Mouse (Mus musculus): ENCODE measurements around the gene Gm49416. TPM values are rescaled to one million over a fixed set of nuclear protein-coding genes. Genes with fewer than 3 reads are reported as not detected.

The Gm49416 gene
- polyA plus RNA-seq, 2 experiments, result not detected

GRCm38 (mm10) chr19:8898576-8898975 lies 9.8 kb downstream of the Gm49416 start:
- no peaks in the 10 kb centered on the region for H3K27me3 ChIP-seq (ENCODE audit: control insufficient read depth, insufficient read depth, low read length)
- peak overlapping the region; percentile 91 for H3K9ac ChIP-seq (ENCODE audit: low read depth, low read length, severe bottlenecking)
- H3K9me3 ChIP-seq (ENCODE audit: control insufficient read depth, low read length), result no peaks in the 10 kb centered on the region
- H3K4me3 ChIP-seq (replicated peaks; ENCODE audit: low read length), result peak overlapping the region; percentile 95
- DNase-seq (ENCODE audit: low spot score) (no peak), ATAC-seq (ENCODE audit: low FRiP score, low read depth) (no peak)
- WGBS, result 3% methylated on average over 13 of the region's 13 CpGs
- H3K4me2 ChIP-seq (replicated peaks; ENCODE audit: low read depth, low read length, severe bottlenecking), result peak overlapping the region; percentile 86
- peak overlapping the region; percentile 78 for H3K27ac ChIP-seq (replicated peaks; ENCODE audit: low read depth, low read length)
- no peak for TF ChIP-seq POLR2A (IDR thresholded peaks at IDR 0.05; ENCODE audit: borderline replicate concordance, extremely low read depth, insufficient read depth, insufficient read length)
- H3K36me3 ChIP-seq (ENCODE audit: control insufficient read depth, insufficient read depth, low read length), result peaks cover 47% of the 10 kb centered on the region
- peaks cover 16% of the 10 kb centered on the region for H3K4me1 ChIP-seq (ENCODE audit: control insufficient read depth, insufficient read depth, low read length)

GRCm38 (mm10) chr19:8899079-8899478 lies 10.4 kb downstream of the Gm49416 start:
- Histone ChIP-seq H3K36me3 (ENCODE audit: control insufficient read depth, insufficient read depth, low read length) (peaks cover 52% of the 10 kb centered on the region), H3K27me3 (ENCODE audit: control insufficient read depth, insufficient read depth, low read length) (no peaks in the 10 kb centered on the region), H3K9ac (ENCODE audit: low read depth, low read length, severe bottlenecking) (peak overlapping the region; percentile 91), H3K4me2 (replicated peaks; ENCODE audit: low read depth, low read length, severe bottlenecking) (peak overlapping the region; percentile 86), H3K27ac (replicated peaks; ENCODE audit: low read depth, low read length) (0 out of 2 replicates have a peak overlapping the region, but pooled peaks have one; percentile 78), H3K9me3 (ENCODE audit: control insufficient read depth, low read length) (no peaks in the 10 kb centered on the region), H3K4me3 (replicated peaks; ENCODE audit: low read length) (peak overlapping the region; percentile 95), H3K4me1 (ENCODE audit: control insufficient read depth, insufficient read depth, low read length) (peaks cover 13% of the 10 kb centered on the region)
- DNase-seq (ENCODE audit: low spot score) (no peak), ATAC-seq (ENCODE audit: low FRiP score, low read depth) (no peak)
- WGBS, result 25% methylated on average over 3 of the region's 3 CpGs
- no peak for TF ChIP-seq POLR2A (IDR thresholded peaks at IDR 0.05; ENCODE audit: borderline replicate concordance, extremely low read depth, insufficient read depth, insufficient read length)

- Histone ChIP-seq H3K27me3 (ENCODE audit: control insufficient read depth, insufficient read depth, low read length) (no peaks in the 10 kb centered on the region), H3K4me1 (ENCODE audit: control insufficient read depth, insufficient read depth, low read length) (peaks cover 8% of the 10 kb centered on the region), H3K9me3 (ENCODE audit: control insufficient read depth, low read length) (no peaks in the 10 kb centered on the region), H3K9ac (ENCODE audit: low read depth, low read length, severe bottlenecking) (no peak overlapping the region), H3K4me2 (replicated peaks; ENCODE audit: low read depth, low read length, severe bottlenecking) (no peak overlapping the region), H3K4me3 (replicated peaks; ENCODE audit: low read length) (no peak overlapping the region), H3K27ac (replicated peaks; ENCODE audit: low read depth, low read length) (no peak overlapping the region), H3K36me3 (ENCODE audit: control insufficient read depth, insufficient read depth, low read length) (peaks cover 66% of the 10 kb centered on the region)
- no peak for TF ChIP-seq POLR2A (IDR thresholded peaks at IDR 0.05; ENCODE audit: borderline replicate concordance, extremely low read depth, insufficient read depth, insufficient read length)
- no peak for ATAC-seq (ENCODE audit: low FRiP score, low read depth)
- no peak for DNase-seq (ENCODE audit: low spot score)
- WGBS, result 95% methylated on average over 5 of the region's 5 CpGs
Measured at GRCm38 (mm10) chr19:8903412-8903811, 14.7 kb downstream of the Gm49416 start.

DNA sequence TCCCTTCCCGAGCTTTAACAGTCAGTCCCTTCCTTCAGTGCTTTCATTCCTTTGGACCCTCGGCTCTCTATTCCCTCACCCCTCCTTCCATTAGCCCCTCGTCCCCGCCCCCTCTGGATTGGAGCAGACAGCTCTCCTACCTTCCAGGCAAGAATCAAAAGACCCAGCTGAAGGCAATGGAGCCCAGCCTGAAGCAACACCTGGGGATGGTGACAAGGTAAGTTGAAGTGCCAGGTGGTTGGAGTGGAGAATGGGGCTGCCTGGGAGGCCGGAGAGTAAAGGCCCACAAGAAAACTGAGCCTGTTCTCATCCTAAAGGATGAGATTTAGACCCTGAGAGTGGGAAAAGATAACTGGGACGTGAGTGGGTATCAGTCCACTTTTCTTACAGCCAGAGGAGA lies 19.8 kb downstream of the Gm49416 start:
- Histone ChIP-seq H3K27ac (replicated peaks; ENCODE audit: low read depth, low read length) (no peak overlapping the region), H3K4me3 (replicated peaks; ENCODE audit: low read length) (no peak overlapping the region), H3K27me3 (ENCODE audit: control insufficient read depth, insufficient read depth, low read length) (no peaks in the 10 kb centered on the region), H3K9me3 (ENCODE audit: control insufficient read depth, low read length) (no peaks in the 10 kb centered on the region), H3K4me1 (ENCODE audit: control insufficient read depth, insufficient read depth, low read length) (no peaks in the 10 kb centered on the region), H3K9ac (ENCODE audit: low read depth, low read length, severe bottlenecking) (no peak overlapping the region), H3K4me2 (replicated peaks; ENCODE audit: low read depth, low read length, severe bottlenecking) (no peak overlapping the region), H3K36me3 (ENCODE audit: control insufficient read depth, insufficient read depth, low read length) (peaks cover 97% of the 10 kb centered on the region)
- no peak for DNase-seq (ENCODE audit: low spot score)
- ATAC-seq (ENCODE audit: low FRiP score, low read depth), result no peak
- 85% methylated on average over 6 of the region's 6 CpGs for WGBS
- no peak for TF ChIP-seq POLR2A (IDR thresholded peaks at IDR 0.05; ENCODE audit: borderline replicate concordance, extremely low read depth, insufficient read depth, insufficient read length)

DNA sequence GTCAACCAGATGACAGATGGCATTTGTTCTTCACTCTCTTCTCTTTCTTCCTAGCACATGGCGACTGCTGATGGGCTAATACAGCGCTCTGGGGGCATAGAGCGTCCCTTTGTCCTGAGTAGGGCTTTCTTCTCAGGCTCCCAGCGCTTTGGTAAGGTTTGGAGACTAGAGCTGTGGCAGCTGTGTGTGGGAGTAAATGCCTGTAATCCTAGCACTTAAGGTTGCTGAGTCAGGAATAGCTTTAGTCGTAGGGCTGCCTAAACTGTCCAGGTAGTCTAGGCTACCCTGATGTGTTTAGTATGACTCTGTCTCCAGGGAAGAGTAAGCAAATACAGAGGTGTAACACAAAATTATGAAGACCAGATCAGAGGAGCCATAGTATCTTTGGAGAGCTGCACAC lies 23.1 kb downstream of the Gm49416 start:
- no peak for TF ChIP-seq POLR2A (IDR thresholded peaks at IDR 0.05; ENCODE audit: borderline replicate concordance, extremely low read depth, insufficient read depth, insufficient read length)
- DNase-seq (ENCODE audit: low spot score), result no peak

DNA sequence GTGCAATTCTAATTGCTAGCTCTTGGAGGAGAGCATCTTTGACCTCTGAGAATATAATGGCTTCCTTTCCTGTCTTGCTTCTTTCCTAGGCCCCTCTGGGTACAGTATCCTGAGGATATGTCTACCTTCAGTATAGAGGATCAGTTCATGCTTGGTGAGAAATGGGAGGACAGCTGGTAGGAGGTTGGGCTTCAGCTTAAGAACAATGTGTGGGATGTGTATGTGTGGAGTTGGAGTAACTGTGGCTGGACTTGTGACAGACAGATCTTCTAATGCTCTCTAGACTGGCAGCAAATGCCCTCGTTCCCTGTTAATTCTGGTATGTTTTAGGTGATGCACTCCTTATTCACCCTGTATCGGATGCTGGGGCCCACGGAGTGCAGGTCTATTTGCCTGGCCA lies 25.5 kb downstream of the Gm49416 start:
- no peak for ATAC-seq (ENCODE audit: low FRiP score, low read depth)

More for the DNA sequence above, 23.1 kb downstream of the Gm49416 start:
- peaks cover 98% of the 10 kb centered on the region for H3K36me3 ChIP-seq (ENCODE audit: control insufficient read depth, insufficient read depth, low read length)
- no peak for ATAC-seq (ENCODE audit: low FRiP score, low read depth)
- no peaks in the 10 kb centered on the region for H3K9me3 ChIP-seq (ENCODE audit: control insufficient read depth, low read length)
- no peak overlapping the region for H3K27ac ChIP-seq (replicated peaks; ENCODE audit: low read depth, low read length)
- H3K4me3 ChIP-seq (replicated peaks; ENCODE audit: low read length), result no peak overlapping the region
- no peak overlapping the region for H3K9ac ChIP-seq (ENCODE audit: low read depth, low read length, severe bottlenecking)
- H3K4me2 ChIP-seq (replicated peaks; ENCODE audit: low read depth, low read length, severe bottlenecking), result no peak overlapping the region
- H3K27me3 ChIP-seq (ENCODE audit: control insufficient read depth, insufficient read depth, low read length), result no peaks in the 10 kb centered on the region
- WGBS, result 95% methylated on average over 5 of the region's 5 CpGs
- H3K4me1 ChIP-seq (ENCODE audit: control insufficient read depth, insufficient read depth, low read length), result no peaks in the 10 kb centered on the region

More for the DNA sequence above, 25.5 kb downstream of the Gm49416 start:
- Histone ChIP-seq H3K4me1 (ENCODE audit: control insufficient read depth, insufficient read depth, low read length) (no peaks in the 10 kb centered on the region), H3K4me2 (replicated peaks; ENCODE audit: low read depth, low read length, severe bottlenecking) (no peak overlapping the region), H3K27ac (replicated peaks; ENCODE audit: low read depth, low read length) (no peak overlapping the region), H3K36me3 (ENCODE audit: control insufficient read depth, insufficient read depth, low read length) (peaks cover 83% of the 10 kb centered on the region), H3K9me3 (ENCODE audit: control insufficient read depth, low read length) (no peaks in the 10 kb centered on the region), H3K9ac (ENCODE audit: low read depth, low read length, severe bottlenecking) (no peak overlapping the region), H3K4me3 (replicated peaks; ENCODE audit: low read length) (no peak overlapping the region), H3K27me3 (ENCODE audit: control insufficient read depth, insufficient read depth, low read length) (no peaks in the 10 kb centered on the region)
- WGBS, result 93% methylated on average over 3 of the region's 3 CpGs
- DNase-seq (ENCODE audit: low spot score), result no peak
- TF ChIP-seq POLR2A (IDR thresholded peaks at IDR 0.05; ENCODE audit: borderline replicate concordance, extremely low read depth, insufficient read depth, insufficient read length), result no peak
